Mouse (Mus musculus) bone marrow macrophage, adult 2 months (primary cell): Measurements from ENCODE around the gene Tmbim6.

Source experiments
- CTCF ChIP-seq: IDR thresholded peaks from 2 replicates; pipeline ENCODE4 v1.5.1; 2012; ENCODE audit warnings: low read depth, mild to moderate bottlenecking, low read length, moderate library complexity
- POLR2A ChIP-seq: IDR thresholded peaks from 2 replicates; pipeline ENCODE4 v1.6.1; 2012; ENCODE audit warnings: mild to moderate bottlenecking, low read depth, low read length, borderline replicate concordance

DNA sequence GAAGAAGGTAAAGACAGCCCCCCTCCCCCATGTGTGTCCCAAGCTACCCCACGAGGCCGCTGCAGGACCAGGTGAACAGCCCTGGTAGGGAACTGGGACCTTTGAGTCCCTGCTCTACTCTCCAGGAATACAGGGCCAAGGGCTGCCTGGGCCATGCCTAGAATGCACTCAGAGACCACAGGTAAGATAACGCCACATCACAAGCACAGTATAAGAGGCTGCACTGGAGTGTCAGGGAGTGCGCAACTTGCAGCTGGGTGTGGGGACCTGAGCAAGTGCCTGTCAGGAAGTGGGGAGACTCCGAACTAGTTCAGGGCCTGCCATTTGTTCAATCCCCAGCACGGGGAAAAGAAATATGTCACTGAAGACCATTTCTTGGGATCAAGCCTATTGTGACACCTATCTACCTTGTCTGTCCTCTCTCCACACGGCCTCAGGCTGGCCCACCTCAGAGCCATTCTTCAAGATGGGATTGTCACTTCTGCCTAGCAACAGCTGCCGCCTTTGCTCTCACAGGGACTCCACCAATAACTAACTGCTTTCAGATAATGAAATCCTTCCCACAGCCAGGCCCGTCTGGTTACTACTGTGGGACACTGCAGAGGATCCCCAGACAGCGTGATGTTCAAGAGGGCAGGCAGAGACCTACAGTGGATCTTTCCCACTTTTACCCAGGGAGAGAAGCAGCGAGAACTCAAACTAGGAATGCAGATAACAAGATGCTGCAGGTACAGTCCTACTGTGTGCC, 60.6 kb downstream of the Tmbim6 start:
- no peak for TF ChIP-seq CTCF
- TF ChIP-seq POLR2A = no peak
